Mouse (Mus musculus) intestine, embryonic 14.5 days (tissue): ENCODE measurements at regions not wholly inside any gene's neighbourhood (a gene's known extent, or its start where the extent isn't known, plus 50 kb on each side); places are given as distances from the start of the nearest gene placed in this dataset.

Source experiments
- ATAC-seq: fragments of 200-750 bp; cut with Nextera tagmentation; replicated peaks from 2 replicates; pipeline ENCODE4 v1.8.0; 2017; ENCODE audit warnings: low read depth, moderate number of reproducible peaks, moderate TSS enrichment, moderate library complexity; ENCODE audit not compliant: low FRiP score, low TSS enrichment
- DNase-seq: peaks from one replicate; pipeline ENCODE4 v3.0.0-alpha.2; 2018; ENCODE audit warnings: low spot score
- H3K27ac ChIP-seq: fragments of 300-500 bp; sonication (generic); 2 replicates; pipeline ENCODE4 v1.5.1; 2014; ENCODE audit warnings: low read depth, mild to moderate bottlenecking, control low read depth
- H3K27me3 ChIP-seq: fragments of 300-500 bp; sonication (generic); replicated peaks from 2 replicates; pipeline ENCODE4 v1.6.1; 2014; ENCODE audit warnings: low read length, control low read depth; ENCODE audit not compliant: control insufficient read depth, insufficient read depth
- H3K36me3 ChIP-seq: fragments of 300-500 bp; sonication (generic); 2 replicates; pipeline ENCODE4 v1.6.1; 2014; ENCODE audit warnings: low read length, control low read depth; ENCODE audit not compliant: control insufficient read depth, insufficient read depth
- H3K4me1 ChIP-seq: fragments of 300-500 bp; sonication (generic); replicated peaks from 2 replicates; pipeline ENCODE4 v1.6.1; 2014; ENCODE audit warnings: low read length, control low read depth, mixed read lengths; ENCODE audit not compliant: control insufficient read depth, insufficient read depth
- H3K4me2 ChIP-seq: fragments of 300-500 bp; sonication (generic); 2 replicates; pipeline ENCODE4 v1.6.1; 2014; ENCODE audit warnings: low read length
- H3K4me3 ChIP-seq: fragments of 300-500 bp; sonication (generic); 2 replicates; pipeline ENCODE4 v1.5.1; 2014; ENCODE audit warnings: low read depth, low read length, control low read depth, mixed read lengths
- H3K9ac ChIP-seq: fragments of 300-500 bp; sonication (generic); 2 replicates; pipeline ENCODE4 v1.6.1; 2014; ENCODE audit warnings: mild to moderate bottlenecking, low read length
- H3K9me3 ChIP-seq: fragments of 300-500 bp; sonication (generic); 2 replicates; pipeline ENCODE4 v1.6.1; 2016; ENCODE audit warnings: low read length, control low read depth; ENCODE audit not compliant: control insufficient read depth
- WGBS: fragments of 180-500 bp; shearing (Covaris S2); extraction: QIAGEN DNeasy Blood & Tissue Kit; methylation state at CpG from one replicate; pipeline ENCODE4 v1.1.7; 2014; 5-methylcytosine and 5-hydroxymethylcytosine counted together

DNA sequence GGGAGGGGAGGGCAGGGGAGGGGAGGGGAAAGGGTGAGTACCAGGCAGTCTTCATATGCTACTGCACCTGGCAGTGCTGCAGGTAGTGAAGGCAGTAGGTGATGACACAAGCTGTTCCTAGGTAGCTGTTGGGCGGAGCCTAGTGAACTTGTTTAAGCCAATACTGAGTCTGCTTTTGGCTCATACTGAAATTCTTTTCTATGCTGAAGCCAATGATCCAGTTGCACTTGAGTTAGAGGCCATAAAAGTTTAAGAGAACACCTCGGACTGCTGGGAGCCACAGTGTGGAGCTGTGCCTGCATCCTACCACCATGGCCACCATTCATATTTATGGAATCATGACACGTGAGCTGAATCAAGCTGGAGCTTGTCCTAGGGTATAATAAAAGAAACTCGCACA, 259.3 kb upstream of the Hs6st1 start:
- H3K27ac ChIP-seq = no peak overlapping the region
- H3K4me3 ChIP-seq = no peak overlapping the region
- no peaks in the 10 kb centered on the region for H3K27me3 ChIP-seq
- 77% methylated on average over 4 of the region's 4 CpGs for WGBS
- DNase-seq (peak; percentile 27), ATAC-seq (no peak)
- H3K4me1 ChIP-seq = no peaks in the 10 kb centered on the region
- H3K4me2 ChIP-seq = no peak overlapping the region
- H3K9ac ChIP-seq = no peak overlapping the region
- H3K36me3 ChIP-seq = no peaks in the 10 kb centered on the region
- H3K9me3 ChIP-seq = no peaks in the 10 kb centered on the region

DNA sequence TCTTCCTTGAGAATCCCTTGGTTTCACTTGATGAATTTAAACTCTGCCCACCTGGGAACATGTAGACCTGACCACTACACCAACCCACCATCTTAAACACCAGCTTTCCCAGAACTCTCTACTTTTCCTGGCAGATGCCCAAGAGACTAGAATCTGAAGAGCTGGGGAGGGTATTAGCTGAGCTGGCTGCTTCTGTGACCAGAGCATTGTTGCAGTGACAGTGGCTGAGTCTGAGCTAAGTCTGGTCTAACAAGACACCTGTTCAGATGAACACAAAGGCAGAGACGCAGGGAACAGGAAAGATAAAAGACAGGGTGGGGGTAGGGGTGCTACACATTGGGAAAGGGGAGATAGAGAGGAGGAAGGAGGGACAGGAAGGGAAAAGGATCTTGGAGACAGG, 258.9 kb upstream of the Hs6st1 start:
- Histone ChIP-seq H3K9me3 (no peaks in the 10 kb centered on the region), H3K9ac (no peak overlapping the region), H3K27ac (no peak overlapping the region), H3K4me1 (no peaks in the 10 kb centered on the region), H3K4me2 (no peak overlapping the region), H3K36me3 (no peaks in the 10 kb centered on the region), H3K27me3 (no peaks in the 10 kb centered on the region), H3K4me3 (no peak overlapping the region)
- ATAC-seq = no peak
- DNase-seq = no peak
- 59% methylated on average over 1 of the region's 1 CpGs for WGBS

DNA sequence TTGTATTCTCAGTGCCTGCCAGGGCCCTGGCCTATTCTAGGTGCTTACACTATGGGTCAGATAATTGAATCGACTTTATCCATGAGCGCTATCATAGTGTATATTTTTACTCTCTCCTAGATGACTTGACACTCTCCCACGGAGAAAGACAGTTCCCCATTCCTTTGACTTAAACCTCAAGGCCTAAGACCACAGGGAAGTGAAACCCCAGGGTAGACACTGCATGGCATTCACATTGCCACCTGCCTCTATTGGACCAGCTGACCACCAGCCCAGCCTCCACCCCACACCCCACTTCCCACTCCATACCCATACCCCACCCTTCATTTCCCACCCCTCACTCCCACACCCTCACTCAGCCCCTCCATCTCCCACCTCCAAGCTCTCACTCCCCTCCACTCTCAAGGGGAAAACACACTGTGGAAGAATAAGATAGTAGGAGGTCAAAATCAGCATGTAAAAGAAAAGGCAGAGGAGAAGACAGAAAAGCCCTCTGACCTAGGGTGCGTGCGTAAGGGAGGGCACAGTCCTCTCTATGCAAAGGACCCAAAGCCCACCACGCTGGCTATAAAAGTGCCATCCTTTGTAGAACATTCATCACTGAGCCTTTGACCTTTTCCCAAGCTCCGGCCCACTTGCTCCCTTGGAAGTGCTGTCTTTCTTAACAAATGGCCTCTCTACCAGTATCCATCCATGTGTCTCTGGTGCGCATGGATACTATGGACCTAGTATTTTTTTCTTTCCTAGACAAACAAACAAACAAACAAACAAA, 257.4 kb upstream of the Hs6st1 start:
- H3K4me3 ChIP-seq = no peak overlapping the region
- H3K27ac ChIP-seq = no peak overlapping the region
- ATAC-seq (no peak), DNase-seq (no peak)
- no peaks in the 10 kb centered on the region for H3K36me3 ChIP-seq
- no peaks in the 10 kb centered on the region for H3K4me1 ChIP-seq
- WGBS = 71% methylated on average over 8 of the region's 8 CpGs
- H3K9ac ChIP-seq = no peak overlapping the region
- H3K27me3 ChIP-seq = no peaks in the 10 kb centered on the region
- H3K4me2 ChIP-seq = no peak overlapping the region
- no peaks in the 10 kb centered on the region for H3K9me3 ChIP-seq

DNA sequence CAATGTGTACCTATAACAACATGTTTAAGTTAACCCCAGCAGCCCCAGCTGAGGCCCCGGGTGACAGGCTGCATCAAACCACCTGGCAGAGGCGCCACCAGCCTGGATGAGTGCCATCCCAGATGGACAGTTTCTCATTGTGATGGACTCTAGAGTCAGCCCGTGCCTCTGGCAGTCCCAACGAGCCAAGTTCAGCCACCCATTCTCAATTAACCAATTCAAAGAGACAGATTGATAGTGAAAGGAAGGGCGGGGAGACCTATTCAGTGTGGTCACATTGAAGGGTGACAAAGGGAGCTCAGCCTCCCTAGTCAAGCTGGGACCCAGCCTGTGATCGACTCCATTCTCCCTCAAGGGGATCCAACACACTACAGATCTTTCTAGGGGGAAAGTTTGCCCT, 256.8 kb upstream of the Hs6st1 start:
- no peaks in the 10 kb centered on the region for H3K9me3 ChIP-seq
- no peak overlapping the region for H3K9ac ChIP-seq
- no peak overlapping the region for H3K27ac ChIP-seq
- H3K4me3 ChIP-seq = no peak overlapping the region
- H3K27me3 ChIP-seq = no peaks in the 10 kb centered on the region
- no peak overlapping the region for H3K4me2 ChIP-seq
- 69% methylated on average over 6 of the region's 6 CpGs for WGBS
- ATAC-seq (no peak), DNase-seq (no peak)
- no peaks in the 10 kb centered on the region for H3K4me1 ChIP-seq
- H3K36me3 ChIP-seq = no peaks in the 10 kb centered on the region

DNA sequence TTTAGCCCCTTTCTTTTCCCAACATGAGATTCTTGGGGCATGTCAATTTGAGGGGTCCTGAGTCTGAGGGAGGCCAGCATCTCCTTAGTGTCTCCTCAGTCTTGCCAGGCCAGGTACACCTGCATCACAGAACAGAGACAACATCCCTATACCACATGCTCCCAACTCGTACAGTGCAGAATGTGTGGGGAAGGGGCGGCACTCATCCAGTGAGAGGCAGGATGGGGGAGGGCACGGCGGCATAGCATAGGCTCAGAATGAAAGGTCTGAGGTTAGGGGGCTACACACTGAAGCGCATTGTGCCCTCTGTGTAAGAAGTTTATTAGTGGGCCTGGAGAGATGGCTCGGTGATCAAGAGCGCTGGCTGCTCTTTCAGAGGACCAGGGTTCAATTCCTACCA, 256.4 kb upstream of the Hs6st1 start:
- Histone ChIP-seq H3K4me3 (no peak overlapping the region), H3K9ac (no peak overlapping the region), H3K27ac (no peak overlapping the region), H3K4me1 (no peaks in the 10 kb centered on the region), H3K9me3 (no peaks in the 10 kb centered on the region), H3K4me2 (no peak overlapping the region), H3K36me3 (no peaks in the 10 kb centered on the region), H3K27me3 (no peaks in the 10 kb centered on the region)
- DNase-seq (no peak), ATAC-seq (no peak)
- 89% methylated on average over 7 of the region's 7 CpGs for WGBS

DNA sequence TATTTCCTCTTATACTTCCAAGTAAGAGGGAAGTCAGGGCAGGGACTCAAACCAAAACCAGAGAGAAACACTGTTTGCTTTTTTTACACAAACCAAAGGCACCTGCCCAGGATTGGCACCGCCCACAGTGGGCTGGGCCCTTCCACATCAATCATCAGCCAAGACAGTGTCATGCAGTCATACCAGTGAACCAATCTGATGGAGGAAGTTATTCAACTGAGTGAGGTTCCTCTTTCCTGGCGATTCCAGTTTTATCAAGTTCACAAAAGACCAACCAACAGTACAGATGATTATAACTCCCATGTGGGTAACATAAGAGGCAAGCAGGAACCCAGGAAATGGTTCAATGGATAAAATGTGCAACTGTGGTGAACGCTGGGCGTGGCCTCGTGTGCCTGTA, 254.6 kb upstream of the Hs6st1 start:
- no peak for ATAC-seq
- H3K9ac ChIP-seq = no peak overlapping the region
- H3K9me3 ChIP-seq = no peaks in the 10 kb centered on the region
- 84% methylated on average over 5 of the region's 5 CpGs for WGBS
- no peak for DNase-seq
- no peaks in the 10 kb centered on the region for H3K27me3 ChIP-seq
- no peaks in the 10 kb centered on the region for H3K36me3 ChIP-seq
- H3K4me1 ChIP-seq = no peaks in the 10 kb centered on the region
- no peak overlapping the region for H3K27ac ChIP-seq
- no peak overlapping the region for H3K4me3 ChIP-seq
- H3K4me2 ChIP-seq = no peak overlapping the region

DNA sequence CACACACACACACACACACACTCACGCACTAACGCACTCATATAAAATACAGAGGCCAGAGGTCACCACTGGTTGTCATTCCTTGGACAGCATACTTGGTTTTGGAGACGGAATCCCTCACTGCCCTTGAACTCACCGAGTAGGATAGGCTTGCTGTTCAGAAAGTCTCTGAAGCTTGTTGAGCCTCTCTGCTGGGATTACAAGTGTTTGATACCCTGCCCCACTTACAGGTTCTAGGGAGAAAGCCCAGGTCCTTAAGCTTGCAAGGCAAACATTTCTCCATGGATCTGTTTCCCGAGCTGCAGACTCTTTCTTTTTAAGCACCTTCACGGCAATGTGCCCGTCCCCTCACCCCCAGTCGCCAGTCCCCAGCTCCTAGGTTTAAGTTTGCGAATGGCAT, 254.0 kb upstream of the Hs6st1 start:
- no peaks in the 10 kb centered on the region for H3K36me3 ChIP-seq
- no peak overlapping the region for H3K9ac ChIP-seq
- DNase-seq (no peak), ATAC-seq (no peak)
- H3K4me1 ChIP-seq = no peaks in the 10 kb centered on the region
- no peak overlapping the region for H3K4me2 ChIP-seq
- no peak overlapping the region for H3K4me3 ChIP-seq
- no peak overlapping the region for H3K27ac ChIP-seq
- WGBS = 60% methylated on average over 9 of the region's 9 CpGs
- H3K27me3 ChIP-seq = no peaks in the 10 kb centered on the region
- H3K9me3 ChIP-seq = no peaks in the 10 kb centered on the region

DNA sequence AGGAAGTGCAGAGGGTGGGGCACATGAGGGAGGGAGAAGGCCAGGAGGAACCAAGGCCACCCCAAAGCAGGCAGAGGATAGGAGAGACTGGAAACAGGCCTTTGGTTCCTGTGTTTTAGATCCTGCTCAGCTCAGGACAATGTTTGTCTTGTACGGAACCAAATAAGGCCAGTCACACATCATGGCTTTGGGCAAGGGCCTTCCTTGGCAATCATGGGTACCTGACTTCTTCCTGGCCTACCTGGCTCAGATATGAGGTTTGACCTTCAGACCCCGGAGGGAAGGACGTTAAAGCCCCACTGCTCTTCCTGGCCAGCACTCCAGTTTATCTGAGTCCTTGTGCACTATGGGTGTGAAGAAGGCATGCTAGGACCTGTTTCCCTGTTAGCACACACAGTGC, 253.4 kb upstream of the Hs6st1 start:
- no peaks in the 10 kb centered on the region for H3K36me3 ChIP-seq
- 74% methylated on average over 3 of the region's 3 CpGs for WGBS
- no peak overlapping the region for H3K9ac ChIP-seq
- no peaks in the 10 kb centered on the region for H3K27me3 ChIP-seq
- DNase-seq = no peak
- H3K9me3 ChIP-seq = no peaks in the 10 kb centered on the region
- no peak overlapping the region for H3K4me2 ChIP-seq
- no peak for ATAC-seq
- H3K4me3 ChIP-seq = no peak overlapping the region
- H3K27ac ChIP-seq = no peak overlapping the region
- H3K4me1 ChIP-seq = no peaks in the 10 kb centered on the region

DNA sequence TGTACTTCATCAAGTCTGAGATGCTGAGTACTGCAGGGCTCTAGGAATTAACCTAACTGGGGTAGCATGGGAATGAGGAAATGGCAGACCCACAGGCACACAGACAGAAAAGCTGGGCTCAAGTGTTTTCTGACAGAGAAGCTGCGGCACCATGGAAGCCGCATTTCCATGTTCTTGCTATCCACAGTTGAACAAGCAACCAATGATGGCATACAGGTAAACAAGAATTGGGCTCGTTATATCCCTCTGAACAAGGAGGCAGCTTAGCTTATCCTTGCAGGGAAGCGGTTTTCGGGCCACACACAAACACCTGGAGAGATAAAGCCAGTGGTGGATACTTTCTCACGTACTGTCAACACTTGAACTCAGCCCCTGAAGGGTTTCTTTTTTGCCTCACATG, 246.4 kb upstream of the Hs6st1 start:
- H3K4me1 ChIP-seq = no peaks in the 10 kb centered on the region
- no peaks in the 10 kb centered on the region for H3K36me3 ChIP-seq
- WGBS = 89% methylated on average over 6 of the region's 6 CpGs
- H3K9me3 ChIP-seq = no peaks in the 10 kb centered on the region
- H3K4me3 ChIP-seq = no peak overlapping the region
- DNase-seq (no peak), ATAC-seq (no peak)
- no peak overlapping the region for H3K27ac ChIP-seq
- H3K9ac ChIP-seq = no peak overlapping the region
- no peak overlapping the region for H3K4me2 ChIP-seq
- H3K27me3 ChIP-seq = no peaks in the 10 kb centered on the region
